Mouse (Mus musculus): ENCODE measurements at regions not wholly inside any gene's neighbourhood (a gene's known extent, or its start where the extent isn't known, plus 50 kb on each side); places are given as distances from the start of the nearest gene placed in this dataset.

GRCm38 (mm10) chr7:117846041-117846440, 269.9 kb downstream of the Rps15a start:
- WGBS = 96% methylated on average over 5 of the region's 5 CpGs
- no peaks in the 10 kb centered on the region for H3K9me3 ChIP-seq (ENCODE audit: low read length)
- H3K4me2 ChIP-seq (ENCODE audit: low read depth, low read length, poor library complexity, severe bottlenecking) = no peak overlapping the region
- H3K36me3 ChIP-seq (ENCODE audit: insufficient read depth, low read length) = no peaks in the 10 kb centered on the region
- no peaks in the 10 kb centered on the region for H3K4me1 ChIP-seq (ENCODE audit: insufficient read depth, low read length)
- no peaks in the 10 kb centered on the region for H3K27me3 ChIP-seq (ENCODE audit: insufficient read depth, low read length)
- DNase-seq (ENCODE audit: low spot score) = no peak
- H3K27ac ChIP-seq (ENCODE audit: low read depth, low read length) = no peak overlapping the region
- TF ChIP-seq CTCF (IDR thresholded peaks at IDR 0.05) = no peak
- H3K9ac ChIP-seq (replicated peaks; ENCODE audit: low read length, poor library complexity, severe bottlenecking) = no peak overlapping the region
- no peak for ATAC-seq (ENCODE audit: low FRiP score)
- H3K4me3 ChIP-seq (ENCODE audit: low read depth, low read length) = no peak overlapping the region

DNA sequence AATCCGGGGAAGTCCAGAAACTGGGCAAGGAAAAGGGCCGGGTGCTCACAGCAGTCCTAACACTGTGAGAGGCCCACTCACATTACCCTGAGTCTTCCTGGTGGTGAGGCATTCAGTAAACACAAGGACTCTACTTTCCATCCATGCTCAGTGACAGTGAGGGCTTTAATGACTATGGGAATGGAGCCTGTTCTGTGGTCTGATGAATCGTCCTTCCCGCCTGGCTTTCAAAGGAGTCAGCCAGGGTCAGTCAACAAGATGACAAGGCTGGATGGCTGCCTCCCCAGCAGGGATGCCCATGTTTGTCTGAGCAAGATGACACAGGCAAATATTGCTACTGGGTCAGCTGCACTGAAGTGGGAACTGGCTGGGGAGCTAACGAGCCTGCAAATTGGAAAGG, 273.2 kb downstream of the Rps15a start:
- no peaks in the 10 kb centered on the region for H3K9me3 ChIP-seq (ENCODE audit: low read length)
- DNase-seq (ENCODE audit: low spot score) = peak; percentile 54
- H3K4me3 ChIP-seq (ENCODE audit: low read depth, low read length) = no peak overlapping the region
- 55% methylated on average over 5 of the region's 5 CpGs for WGBS
- H3K27me3 ChIP-seq (ENCODE audit: insufficient read depth, low read length) = no peaks in the 10 kb centered on the region
- no peaks in the 10 kb centered on the region for H3K36me3 ChIP-seq (ENCODE audit: insufficient read depth, low read length)
- no peak for ATAC-seq (ENCODE audit: low FRiP score)
- no peaks in the 10 kb centered on the region for H3K4me1 ChIP-seq (ENCODE audit: insufficient read depth, low read length)
- TF ChIP-seq CTCF (IDR thresholded peaks at IDR 0.05) = no peak
- H3K4me2 ChIP-seq (ENCODE audit: low read depth, low read length, poor library complexity, severe bottlenecking) = no peak overlapping the region
- no peak overlapping the region for H3K9ac ChIP-seq (replicated peaks; ENCODE audit: low read length, poor library complexity, severe bottlenecking)
- no peak overlapping the region for H3K27ac ChIP-seq (ENCODE audit: low read depth, low read length)

GRCm38 (mm10) chr7:117795035-117795434, 321.0 kb downstream of the Rps15a start:
- Histone ChIP-seq H3K27ac (ENCODE audit: low read depth, low read length) (no peak overlapping the region), H3K4me1 (ENCODE audit: insufficient read depth, low read length) (no peaks in the 10 kb centered on the region), H3K9me3 (ENCODE audit: low read length) (no peaks in the 10 kb centered on the region), H3K4me2 (ENCODE audit: low read depth, low read length, poor library complexity, severe bottlenecking) (no peak overlapping the region), H3K4me3 (ENCODE audit: low read depth, low read length) (no peak overlapping the region), H3K27me3 (ENCODE audit: insufficient read depth, low read length) (no peaks in the 10 kb centered on the region), H3K36me3 (ENCODE audit: insufficient read depth, low read length) (no peaks in the 10 kb centered on the region), H3K9ac (replicated peaks; ENCODE audit: low read length, poor library complexity, severe bottlenecking) (no peak overlapping the region)
- whole genome bisulfite sequencing = 31% methylated on average over 3 of the region's 3 CpGs
- DNase-seq (ENCODE audit: low spot score) = no peak
- TF ChIP-seq CTCF (IDR thresholded peaks at IDR 0.05) = no peak
- no peak for ATAC-seq (ENCODE audit: low FRiP score)

DNA sequence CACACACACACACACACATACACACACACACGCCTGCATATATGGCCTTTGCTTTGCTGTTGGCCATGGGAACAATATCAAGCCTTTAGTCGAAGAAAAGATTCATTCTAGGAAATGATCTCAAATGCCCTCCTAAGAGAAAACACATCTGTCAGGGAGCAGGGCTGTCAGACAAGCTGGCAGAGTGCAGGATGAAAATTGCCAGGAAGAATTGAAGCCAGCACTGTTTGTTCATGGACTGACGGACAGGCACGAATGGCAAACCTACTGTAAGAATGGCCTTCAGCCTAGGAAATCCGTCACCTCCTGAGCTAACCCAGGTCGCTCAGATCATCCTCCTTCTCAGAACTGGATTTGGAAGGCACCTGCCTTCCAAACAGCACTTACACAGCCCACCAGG, 322.0 kb downstream of the Rps15a start:
- H3K9me3 ChIP-seq (ENCODE audit: low read length) = no peaks in the 10 kb centered on the region
- H3K4me3 ChIP-seq (ENCODE audit: low read depth, low read length) = no peak overlapping the region
- no peak overlapping the region for H3K27ac ChIP-seq (ENCODE audit: low read depth, low read length)
- H3K4me2 ChIP-seq (ENCODE audit: low read depth, low read length, poor library complexity, severe bottlenecking) = no peak overlapping the region
- H3K27me3 ChIP-seq (ENCODE audit: insufficient read depth, low read length) = no peaks in the 10 kb centered on the region
- TF ChIP-seq CTCF (IDR thresholded peaks at IDR 0.05) = no peak
- no peaks in the 10 kb centered on the region for H3K36me3 ChIP-seq (ENCODE audit: insufficient read depth, low read length)
- no peaks in the 10 kb centered on the region for H3K4me1 ChIP-seq (ENCODE audit: insufficient read depth, low read length)
- 79% methylated on average over 6 of the region's 6 CpGs for WGBS
- H3K9ac ChIP-seq (replicated peaks; ENCODE audit: low read length, poor library complexity, severe bottlenecking) = no peak overlapping the region
- DNase-seq (ENCODE audit: low spot score) = no peak
- no peak for ATAC-seq (ENCODE audit: low FRiP score)

DNA sequence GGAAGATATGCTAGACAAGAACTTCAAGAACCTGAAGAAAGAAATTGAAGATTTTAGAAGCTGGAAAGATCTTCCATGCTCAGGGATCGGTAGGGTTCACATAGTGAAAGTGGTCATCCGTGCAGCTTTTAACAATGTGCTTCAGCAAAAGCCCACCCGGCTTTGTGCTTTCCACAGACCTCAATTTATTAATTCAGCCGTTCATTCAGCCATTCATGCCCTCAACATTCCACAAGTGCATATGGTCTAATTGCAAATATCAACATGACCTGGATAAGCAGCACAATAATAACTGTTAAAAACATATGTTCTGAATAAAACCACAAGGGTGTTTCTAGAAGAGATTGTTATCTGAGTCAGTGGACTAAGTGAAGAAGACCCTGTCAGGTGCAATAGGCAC, 323.5 kb downstream of the Rps15a start:
- Histone ChIP-seq H3K4me2 (ENCODE audit: low read depth, low read length, poor library complexity, severe bottlenecking) (no peak overlapping the region), H3K4me3 (ENCODE audit: low read depth, low read length) (no peak overlapping the region), H3K27ac (ENCODE audit: low read depth, low read length) (no peak overlapping the region), H3K9me3 (ENCODE audit: low read length) (no peaks in the 10 kb centered on the region), H3K9ac (replicated peaks; ENCODE audit: low read length, poor library complexity, severe bottlenecking) (no peak overlapping the region), H3K4me1 (ENCODE audit: insufficient read depth, low read length) (no peaks in the 10 kb centered on the region), H3K27me3 (ENCODE audit: insufficient read depth, low read length) (no peaks in the 10 kb centered on the region), H3K36me3 (ENCODE audit: insufficient read depth, low read length) (no peaks in the 10 kb centered on the region)
- ATAC-seq (ENCODE audit: low FRiP score) (no peak), DNase-seq (ENCODE audit: low spot score) (no peak)
- 82% methylated on average over 4 of the region's 4 CpGs for WGBS
- no peak for TF ChIP-seq CTCF (IDR thresholded peaks at IDR 0.05)

GRCm38 (mm10) chr7:117778996-117779395, 337.0 kb downstream of the Rps15a start:
- WGBS = 83% methylated on average over 4 of the region's 4 CpGs
- ATAC-seq (ENCODE audit: low FRiP score) (no peak), DNase-seq (ENCODE audit: low spot score) (no peak)
- no peaks in the 10 kb centered on the region for H3K9me3 ChIP-seq (ENCODE audit: low read length)
- H3K27me3 ChIP-seq (ENCODE audit: insufficient read depth, low read length) = no peaks in the 10 kb centered on the region
- TF ChIP-seq CTCF (IDR thresholded peaks at IDR 0.05) = no peak
- H3K9ac ChIP-seq (replicated peaks; ENCODE audit: low read length, poor library complexity, severe bottlenecking) = no peak overlapping the region
- H3K36me3 ChIP-seq (ENCODE audit: insufficient read depth, low read length) = no peaks in the 10 kb centered on the region
- no peak overlapping the region for H3K27ac ChIP-seq (ENCODE audit: low read depth, low read length)
- H3K4me2 ChIP-seq (ENCODE audit: low read depth, low read length, poor library complexity, severe bottlenecking) = no peak overlapping the region
- no peaks in the 10 kb centered on the region for H3K4me1 ChIP-seq (ENCODE audit: insufficient read depth, low read length)
- H3K4me3 ChIP-seq (ENCODE audit: low read depth, low read length) = no peak overlapping the region

- H3K4me3 ChIP-seq (ENCODE audit: low read depth, low read length) = no peak overlapping the region
- no peaks in the 10 kb centered on the region for H3K9me3 ChIP-seq (ENCODE audit: low read length)
- H3K36me3 ChIP-seq (ENCODE audit: insufficient read depth, low read length) = no peaks in the 10 kb centered on the region
- 94% methylated on average over 2 of the region's 2 CpGs for WGBS
- H3K27ac ChIP-seq (ENCODE audit: low read depth, low read length) = no peak overlapping the region
- DNase-seq (ENCODE audit: low spot score) = no peak
- no peak for TF ChIP-seq CTCF (IDR thresholded peaks at IDR 0.05)
- H3K4me2 ChIP-seq (ENCODE audit: low read depth, low read length, poor library complexity, severe bottlenecking) = no peak overlapping the region
- H3K9ac ChIP-seq (replicated peaks; ENCODE audit: low read length, poor library complexity, severe bottlenecking) = no peak overlapping the region
- no peak for ATAC-seq (ENCODE audit: low FRiP score)
- H3K4me1 ChIP-seq (ENCODE audit: insufficient read depth, low read length) = no peaks in the 10 kb centered on the region
- H3K27me3 ChIP-seq (ENCODE audit: insufficient read depth, low read length) = no peaks in the 10 kb centered on the region
Measured at GRCm38 (mm10) chr7:117777921-117778320, 338.1 kb downstream of the Rps15a start.
